Mouse (Mus musculus): ENCODE data around the gene Fam3b. TPM values are rescaled to one million over a fixed set of nuclear protein-coding genes. Genes with fewer than 3 reads are reported as not detected.
A peak's percentile ranks its signal among the peaks of the same experiment; 100 is the strongest.

The Fam3b gene
- total and polyA plus RNA-seq, 3 experiments: 20.6 to 21.2 TPM; not detected in 1

DNA sequence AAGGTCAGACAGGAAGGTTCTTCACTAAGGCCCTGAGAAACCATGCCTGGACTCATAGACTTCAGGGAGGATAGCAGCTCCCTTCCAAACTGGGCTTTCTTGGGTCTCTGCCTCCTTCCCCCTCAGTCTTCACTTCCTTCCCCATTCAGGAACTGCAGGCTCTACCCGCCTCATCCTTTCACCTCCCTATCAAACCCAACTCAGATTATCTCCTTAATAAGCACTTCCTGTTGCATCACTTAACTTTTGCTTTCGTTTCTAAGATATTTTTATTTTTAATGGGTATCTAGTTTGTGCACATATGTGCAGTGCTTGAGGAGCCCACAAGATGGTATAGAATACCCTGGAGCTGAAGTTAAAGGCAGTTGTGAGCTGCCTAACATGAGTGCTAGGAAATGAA is 36.0 kb downstream of the Fam3b start:
- H3K4me1 ChIP-seq (ENCODE audit: control insufficient read depth in 1 of 2, insufficient read depth in 2 of 2, low read length in 2 of 2): peaks cover 35 to 48% of the 10 kb centered on the region in 2 experiments
- no peaks in the 10 kb centered on the region for H3K79me2 ChIP-seq (ENCODE audit: control insufficient read depth, insufficient read depth, low read length, poor library complexity)
- no peaks in the 10 kb centered on the region for H3K27me3 ChIP-seq (ENCODE audit: control insufficient read depth in 1 of 2, insufficient read depth in 2 of 2, low read length in 2 of 2)
- TF ChIP-seq HCFC1 (IDR thresholded peaks at IDR 0.05; ENCODE audit: low read depth, low read length) (peak; percentile 70), UBTF (IDR thresholded peaks at IDR 0.05; ENCODE audit: borderline replicate concordance, insufficient read depth, low read depth, low read length) (no peak), NELFE (IDR thresholded peaks at IDR 0.05; ENCODE audit: low read depth, low read length) (no peak), E2F4 (IDR thresholded peaks at IDR 0.05; ENCODE audit: borderline replicate concordance, low read depth, low read length) (no peak), CHD1 (IDR thresholded peaks at IDR 0.05; ENCODE audit: low read depth, low read length) (no peak), CTCF (IDR thresholded peaks at IDR 0.05 in 2 of 3, conservative IDR thresholded peaks at IDR 0.05 in 1 of 3; ENCODE audit: control insufficient read depth in 1 of 3, insufficient read depth in 1 of 3, low read depth in 2 of 3, low read length in 3 of 3, poor library complexity in 1 of 3, severe bottlenecking in 1 of 3) (no peak; a peak in 1 of 6 replicates), MXI1 (IDR thresholded peaks at IDR 0.05; ENCODE audit: low read depth, low read length) (no peak; the same call in 1 of the 2 replicates), ZNF384 (IDR thresholded peaks at IDR 0.05; ENCODE audit: low read depth, low read length) (no peak), JUND (IDR thresholded peaks at IDR 0.05; ENCODE audit: low read depth, low read length) (no peak), ZKSCAN1 (IDR thresholded peaks at IDR 0.05; ENCODE audit: low read depth, low read length) (no peak), GATA1 (IDR thresholded peaks at IDR 0.05; ENCODE audit: low read depth, low read length) (peak; percentile 88), ETS1 (IDR thresholded peaks at IDR 0.05; ENCODE audit: low read depth, low read length) (peak; percentile 99), ZMIZ1 (IDR thresholded peaks at IDR 0.05; ENCODE audit: low read depth, low read length) (no peak), MYB (IDR thresholded peaks at IDR 0.05; ENCODE audit: low read depth, low read length) (no peak), TBP (IDR thresholded peaks at IDR 0.05; ENCODE audit: low read depth, low read length) (no peak), EP300 (IDR thresholded peaks at IDR 0.05; ENCODE audit: low read depth in 1 of 2, low read length in 2 of 2) (peak; percentile 60 to 84; a peak in 3 of 4 replicates), SMC3 (IDR thresholded peaks at IDR 0.05; ENCODE audit: low read depth, low read length) (0 out of 2 replicates have a peak, but pooled peaks have one; percentile 8), RAD21 (IDR thresholded peaks at IDR 0.05; ENCODE audit: low read depth, low read length) (peak; percentile 12), BHLHE40 (IDR thresholded peaks at IDR 0.05; ENCODE audit: borderline replicate concordance, low read depth, low read length) (no peak), RCOR1 (IDR thresholded peaks at IDR 0.05; ENCODE audit: low read depth, low read length) (no peak), ZC3H11A (IDR thresholded peaks at IDR 0.05; ENCODE audit: low read depth, low read length) (no peak), MYC (IDR thresholded peaks at IDR 0.05; ENCODE audit: low read depth, low read length) (no peak), MEF2A (IDR thresholded peaks at IDR 0.05; ENCODE audit: extremely low read depth, insufficient replicate concordance, low read depth, low read length, poor library complexity, severe bottlenecking) (no peak), POLR2AphosphoS2 (IDR thresholded peaks at IDR 0.05; ENCODE audit: low read length) (0 out of 2 replicates have a peak, but pooled peaks have one; percentile 27), ELF1 (IDR thresholded peaks at IDR 0.05; ENCODE audit: low read depth, low read length) (peak; percentile 71), POLR2A (IDR thresholded peaks at IDR 0.05; ENCODE audit: control insufficient read depth in 1 of 2, insufficient read depth in 1 of 2, low read depth in 1 of 2, low read length in 2 of 2, poor library complexity in 1 of 2) (no peak), MAX (IDR thresholded peaks at IDR 0.05; ENCODE audit: low read length) (no peak), MAZ (IDR thresholded peaks at IDR 0.05; ENCODE audit: low read depth, low read length) (no peak), POLR2AphosphoS5 (IDR thresholded peaks at IDR 0.05; ENCODE audit: borderline replicate concordance, low read depth, low read length) (no peak), SIN3A (IDR thresholded peaks at IDR 0.05; ENCODE audit: low read length) (peak; percentile 74), TCF12 (IDR thresholded peaks at IDR 0.05; ENCODE audit: low read depth, low read length) (peak; percentile 69), USF1 (IDR thresholded peaks at IDR 0.05; ENCODE audit: low read depth, low read length) (no peak), MAFK (IDR thresholded peaks at IDR 0.05; ENCODE audit: borderline replicate concordance, low read depth, low read length) (no peak), TAL1 (IDR thresholded peaks at IDR 0.05; ENCODE audit: low read length) (no peak), KAT2A (conservative IDR thresholded peaks at IDR 0.05; ENCODE audit: low read depth, low read length) (no peak), USF2 (IDR thresholded peaks at IDR 0.05; ENCODE audit: borderline replicate concordance in 1 of 2, insufficient read depth in 1 of 2, low read depth in 1 of 2, low read length in 2 of 2) (no peak), CHD2 (IDR thresholded peaks at IDR 0.05; ENCODE audit: low read length) (no peak), NRF1 (IDR thresholded peaks at IDR 0.05; ENCODE audit: insufficient read depth, low read depth, low read length, poor library complexity, severe bottlenecking) (no peak)

More for the DNA sequence above, 36.0 kb downstream of the Fam3b start:
- peak; percentile 82 for DNase-seq (ENCODE audit: low read depth, low spot score)
- Histone ChIP-seq H3K4me3 (ENCODE audit: control insufficient read depth in 1 of 2, insufficient read depth in 1 of 2, low read depth in 2 of 2, low read length in 2 of 2) (peak overlapping the region; percentile 0 to 26; a peak in 2 of 4 replicates), H3K27ac (ENCODE audit: control insufficient read depth, low read depth, low read length) (peak overlapping the region; percentile 76), H3K9me3 (replicated peaks; ENCODE audit: insufficient read depth, low read length) (no peaks in the 10 kb centered on the region), H3K9ac (ENCODE audit: control insufficient read depth, low read depth, low read length, poor library complexity, severe bottlenecking) (peak overlapping the region; percentile 36), H3K36me3 (ENCODE audit: control insufficient read depth in 1 of 2, insufficient read depth in 2 of 2, low read length in 2 of 2) (peaks cover 0 to 63% of the 10 kb centered on the region in 2 experiments; a peak in 2 of 4 replicates)
